Mouse (Mus musculus) brain, embryonic 14.5 days (tissue): Measurements from ENCODE around the gene Comp.

Source experiments
- CTCF ChIP-seq: fragments of 200-500 bp; IDR thresholded peaks from 2 replicates; pipeline ENCODE4 v1.5.1; 2012; ENCODE audit warnings: inconsistent platforms, mild to moderate bottlenecking, moderate library complexity, borderline replicate concordance; ENCODE audit not compliant: insufficient read depth, insufficient read length; ENCODE audit errors: extremely low read depth
- POLR2A ChIP-seq: fragments of 200-500 bp; IDR thresholded peaks from 2 replicates; pipeline ENCODE4 v1.6.1; 2012; ENCODE audit warnings: mild to moderate bottlenecking, inconsistent platforms, borderline replicate concordance; ENCODE audit not compliant: poor library complexity, insufficient read depth, insufficient read length, severe bottlenecking; ENCODE audit errors: extremely low read depth

DNA sequence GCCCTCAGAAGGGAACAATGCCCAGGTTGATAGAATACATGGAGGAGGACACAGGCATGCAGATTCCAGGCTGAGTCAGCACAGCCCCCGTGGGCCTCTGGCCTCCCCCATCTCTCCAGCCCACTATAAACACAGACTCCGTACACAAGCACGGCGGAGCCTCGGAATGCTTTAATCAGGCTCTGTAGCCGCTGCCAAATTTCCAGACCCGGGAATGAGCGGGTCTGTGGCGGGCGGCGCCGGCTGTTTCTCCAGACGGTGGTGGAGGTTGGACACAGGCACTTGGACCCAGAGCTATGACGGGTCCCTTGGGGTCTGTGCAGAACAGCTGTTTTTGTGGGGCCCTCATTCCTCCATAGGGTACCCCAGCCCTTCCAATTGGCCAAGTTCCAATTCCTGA is 45.6 kb downstream of the Comp start:
- TF ChIP-seq POLR2A, result no peak
- no peak for TF ChIP-seq CTCF
